Mouse (Mus musculus): ENCODE results near the gene Dlg5.

Dlg5 gene

DNA sequence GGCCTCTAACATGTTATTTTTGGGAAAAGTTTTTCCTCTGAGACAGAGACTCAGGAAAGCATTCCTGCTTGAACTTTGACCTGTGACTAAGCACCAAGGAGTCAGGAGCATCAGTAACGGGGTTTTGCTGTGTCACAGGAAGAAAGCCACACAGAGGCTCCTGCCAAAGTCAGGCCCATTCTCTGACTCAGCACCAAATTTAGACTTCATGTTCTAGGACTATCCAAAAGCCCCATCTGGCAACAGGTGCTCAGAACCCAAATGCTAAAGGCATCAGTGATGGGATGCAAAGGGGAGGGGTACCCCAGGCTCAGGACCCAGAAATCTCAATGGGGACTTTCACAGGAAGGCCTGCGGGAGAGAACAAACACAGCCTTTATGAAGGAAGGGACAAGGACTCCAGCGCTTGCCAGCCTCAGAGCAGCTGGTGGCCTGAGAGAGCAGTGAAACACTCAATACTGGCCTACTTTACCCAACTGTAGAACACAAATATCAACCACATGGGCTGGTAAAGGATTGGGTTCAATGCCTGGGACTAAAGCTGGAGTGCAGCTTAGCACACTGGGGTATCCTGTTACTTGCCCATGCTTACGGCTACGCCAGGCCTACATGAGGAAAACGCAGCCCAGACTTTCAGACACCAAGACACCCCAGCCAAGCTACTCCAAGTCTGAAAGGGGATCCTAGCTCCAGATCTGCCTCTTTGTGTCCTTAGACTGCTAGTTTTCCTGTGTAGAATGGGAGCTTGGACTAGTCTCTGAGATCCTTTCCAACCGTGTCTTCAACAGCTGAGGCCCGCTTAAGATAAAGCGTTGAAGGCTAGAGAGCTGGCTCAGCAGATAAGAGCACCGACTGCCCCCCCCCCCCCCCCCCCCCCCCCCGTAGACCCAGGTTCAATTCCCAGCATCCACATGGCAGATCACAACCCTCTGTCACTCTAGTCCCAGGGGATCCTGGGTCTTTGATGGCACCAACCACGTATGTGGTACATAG is 12.8 kb downstream of the Dlg5 start:
- no peak for DNase-seq (ENCODE audit: low spot score in 2 of 2)

DNA sequence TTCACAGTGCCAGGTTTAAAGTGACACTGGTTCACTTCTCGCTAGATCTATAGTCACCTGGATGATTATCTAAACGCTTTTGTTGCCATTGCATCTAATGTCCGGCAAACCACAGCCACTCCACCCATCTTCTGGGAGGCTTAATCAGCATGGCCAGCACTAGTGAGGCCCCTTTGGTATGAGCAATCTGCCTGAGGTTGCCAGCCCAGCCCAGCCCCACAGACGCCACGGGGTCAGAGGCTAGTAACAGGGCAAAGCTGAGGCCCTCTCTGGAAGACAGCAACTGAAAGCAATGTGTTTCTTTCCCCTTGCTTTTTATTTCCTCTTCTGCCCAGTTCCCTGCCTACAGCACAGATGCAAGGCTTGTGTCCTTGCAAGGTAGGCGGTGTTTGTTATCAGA is 17.2 kb downstream of the Dlg5 start:
- DNase-seq (ENCODE audit: low spot score in 2 of 2) = no peak

DNA sequence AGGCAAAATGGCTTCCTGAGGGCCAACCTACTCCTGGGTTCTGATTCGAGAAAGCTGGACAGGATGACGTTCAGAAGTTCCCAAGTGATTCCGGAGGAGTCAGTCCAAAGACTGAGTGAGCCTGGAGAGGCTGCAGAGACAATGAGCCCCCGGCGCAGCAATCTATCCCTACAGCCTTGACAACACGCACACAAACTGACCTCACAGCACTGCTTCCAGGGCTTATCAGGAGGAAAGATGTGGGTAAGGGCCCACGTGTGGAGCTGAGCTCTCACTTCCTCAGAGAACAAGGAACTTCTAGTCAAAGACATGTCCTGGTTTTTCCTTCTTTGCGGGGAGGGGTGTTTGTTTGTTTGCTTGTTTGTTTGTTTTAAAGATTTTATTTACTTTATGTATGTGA is 18.7 kb downstream of the Dlg5 start:
- DNase-seq (ENCODE audit: low spot score in 2 of 2) = no peak

DNA sequence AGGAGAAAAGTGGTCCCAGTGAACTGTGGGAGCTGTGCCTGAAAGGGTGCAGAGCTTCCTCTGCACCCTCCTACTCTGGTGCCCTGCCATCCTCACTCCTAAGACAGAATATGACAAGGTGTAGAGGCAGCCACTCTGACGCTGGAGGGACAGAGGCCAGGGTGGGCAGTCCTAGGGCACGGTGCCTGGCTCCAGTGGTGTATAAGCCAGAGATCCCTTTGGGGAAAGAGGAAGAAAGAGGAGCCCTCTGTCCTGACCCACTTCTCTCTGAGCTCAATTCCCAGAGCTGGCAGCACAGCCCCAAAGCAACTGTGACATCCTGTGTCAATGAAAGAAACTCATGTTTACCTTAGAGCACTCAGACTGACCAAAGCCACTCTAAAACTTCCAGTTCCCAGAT is 19.4 kb downstream of the Dlg5 start:
- no peak for DNase-seq (ENCODE audit: low spot score in 2 of 2)

DNA sequence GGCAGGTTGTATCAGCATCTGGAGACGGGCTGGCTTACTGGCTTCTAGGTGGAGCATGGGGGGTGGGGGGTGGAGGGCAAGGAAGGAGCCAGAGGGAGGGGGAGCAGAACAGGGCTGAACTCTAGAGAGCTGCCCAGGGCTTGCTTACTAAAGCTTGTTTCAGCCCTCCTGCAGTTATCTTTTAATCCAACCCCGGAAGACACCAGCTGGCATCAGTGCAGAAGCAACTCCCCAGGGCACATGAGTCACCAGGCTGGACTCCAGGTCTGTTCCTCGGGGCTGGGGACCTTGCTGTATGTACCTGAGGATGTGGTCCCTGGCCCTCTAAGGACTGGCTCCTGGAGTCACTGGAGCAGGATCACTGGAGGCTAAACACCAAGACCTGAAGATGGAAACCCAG is 23.0 kb downstream of the Dlg5 start:
- DNase-seq (ENCODE audit: low spot score in 2 of 2) = no peak

DNA sequence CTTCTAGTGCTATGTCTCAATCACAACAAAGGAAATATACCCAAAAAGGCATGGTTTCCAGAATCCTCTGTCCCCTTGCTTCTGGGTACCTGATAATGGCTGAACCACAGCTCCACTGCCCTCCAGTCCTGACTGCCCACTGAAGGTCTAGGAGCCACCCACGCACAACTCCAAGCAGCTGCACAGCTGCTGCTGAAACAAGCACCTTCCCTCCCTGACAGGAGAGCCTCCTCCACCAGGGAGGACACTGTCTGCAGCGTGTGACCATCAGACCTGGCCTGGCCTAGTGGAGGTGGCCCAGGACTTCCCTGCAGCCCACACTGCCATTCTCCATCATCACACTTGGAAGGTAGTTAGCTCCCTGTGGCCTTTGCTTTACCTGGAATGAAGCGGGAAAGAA is 23.4 kb downstream of the Dlg5 start:
- DNase-seq (ENCODE audit: low spot score in 2 of 2) = no peak

DNA sequence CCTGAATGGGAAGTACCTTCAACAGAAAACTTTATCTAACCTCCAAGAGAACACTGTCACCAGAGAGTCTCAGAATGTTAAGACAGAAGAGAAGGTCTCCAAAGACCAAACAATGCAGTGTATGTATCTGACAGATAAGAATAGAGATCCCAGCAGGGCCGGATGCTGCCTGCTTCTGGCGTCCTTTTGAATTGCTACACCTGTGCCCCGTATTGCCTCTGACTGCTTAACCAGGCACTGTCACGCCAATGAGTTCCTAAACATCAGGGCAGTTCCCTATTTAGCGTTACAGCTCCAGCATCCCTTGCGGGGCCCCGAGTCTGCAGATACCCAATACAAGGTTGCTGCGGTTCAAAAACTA is 28.4 kb downstream of the Dlg5 start:
- DNase-seq (ENCODE audit: low spot score in 2 of 2) = no peak

DNA sequence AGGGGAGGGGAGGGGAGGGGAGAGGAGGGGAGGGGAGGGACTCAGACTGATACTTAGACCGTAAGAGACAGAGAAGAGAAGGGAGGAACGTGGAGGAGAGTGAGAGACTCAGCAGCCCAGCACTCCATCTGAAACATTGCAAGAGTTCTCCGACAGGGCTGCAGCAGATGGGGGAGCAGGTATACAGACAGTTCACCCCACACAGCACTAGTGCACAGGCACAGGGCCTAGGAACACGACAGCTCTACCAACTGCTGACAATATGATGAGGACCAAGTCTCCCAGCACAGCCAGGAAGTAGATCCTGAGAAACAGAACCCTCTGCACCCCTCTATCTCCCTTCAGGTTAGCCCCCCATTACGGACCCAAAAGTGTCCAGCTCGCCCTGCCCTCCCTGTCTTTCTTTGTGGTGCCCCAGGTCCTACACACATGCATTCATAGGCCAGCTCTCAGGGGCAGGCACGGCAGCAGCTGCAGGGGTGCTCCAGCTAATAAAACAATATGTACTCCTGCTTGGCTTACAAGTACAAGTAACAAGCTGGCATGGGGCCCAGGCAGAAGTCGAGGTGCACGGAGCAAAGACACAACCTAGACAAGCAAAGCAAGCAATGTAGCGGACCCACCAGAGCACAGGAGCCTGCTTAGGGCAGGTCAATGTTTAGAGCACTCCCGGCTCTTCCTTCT is 28.9 kb downstream of the Dlg5 start:
- no peak for DNase-seq (ENCODE audit: low spot score in 2 of 2)

DNA sequence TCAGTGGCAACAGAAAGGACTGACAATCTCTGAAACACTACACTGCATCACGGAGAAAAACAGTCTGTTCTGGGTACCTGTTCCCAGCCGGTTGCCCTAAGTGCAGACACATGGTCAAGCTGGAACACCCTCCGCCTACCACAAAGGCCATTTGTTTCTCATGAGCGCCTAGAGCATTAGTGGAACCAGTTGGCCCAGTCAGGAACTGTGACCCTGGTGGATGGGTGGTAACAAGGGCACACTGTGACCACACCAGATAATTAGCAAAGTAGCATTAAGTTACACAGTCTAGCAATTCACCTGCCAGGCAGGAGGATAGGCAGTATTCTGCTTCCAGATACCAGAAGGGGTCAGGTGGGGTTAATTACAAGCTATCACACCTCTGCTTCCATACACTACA is 29.7 kb downstream of the Dlg5 start:
- DNase-seq (ENCODE audit: low spot score in 2 of 2) = no peak

DNA sequence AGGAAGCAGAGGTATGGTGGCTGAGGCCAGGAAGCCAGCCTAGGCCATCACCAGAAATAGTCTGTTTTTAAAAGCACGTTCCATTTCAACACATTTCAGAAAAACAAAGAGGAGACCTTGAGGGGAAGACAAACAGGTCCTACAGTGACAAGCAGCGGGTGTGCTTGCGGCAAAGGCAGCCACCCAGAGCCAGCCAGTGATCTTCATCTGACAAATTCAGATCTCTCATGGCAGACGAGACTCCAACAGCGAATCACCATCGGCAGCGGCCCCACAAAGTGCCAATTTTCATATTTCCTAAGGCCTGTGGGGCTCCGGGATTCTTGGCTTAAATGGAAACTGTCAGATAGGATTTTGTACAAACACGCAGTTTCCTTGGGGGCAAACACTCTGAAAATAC is 31.3 kb downstream of the Dlg5 start:
- no peak for DNase-seq (ENCODE audit: low spot score in 2 of 2)

DNA sequence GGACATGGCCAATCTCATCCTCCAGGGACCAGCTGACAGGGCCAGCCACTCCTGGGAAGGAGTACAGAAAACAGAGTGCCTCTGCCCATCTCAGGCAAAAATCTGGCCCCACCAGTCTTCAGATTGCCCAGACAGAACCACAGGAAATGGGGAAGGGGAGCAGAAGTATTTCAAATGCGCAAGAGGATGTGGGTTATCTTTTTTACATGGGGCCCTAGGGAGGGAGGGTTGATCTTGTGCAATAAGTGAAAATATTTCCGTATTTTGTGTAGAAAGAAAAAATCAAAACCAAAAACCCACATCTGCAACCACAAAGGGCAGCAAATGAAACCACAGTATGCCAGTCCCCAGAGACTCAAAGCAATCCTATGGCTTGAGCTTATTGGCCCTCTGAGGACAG is 32.4 kb downstream of the Dlg5 start:
- no peak for DNase-seq (ENCODE audit: low spot score in 2 of 2)

DNA sequence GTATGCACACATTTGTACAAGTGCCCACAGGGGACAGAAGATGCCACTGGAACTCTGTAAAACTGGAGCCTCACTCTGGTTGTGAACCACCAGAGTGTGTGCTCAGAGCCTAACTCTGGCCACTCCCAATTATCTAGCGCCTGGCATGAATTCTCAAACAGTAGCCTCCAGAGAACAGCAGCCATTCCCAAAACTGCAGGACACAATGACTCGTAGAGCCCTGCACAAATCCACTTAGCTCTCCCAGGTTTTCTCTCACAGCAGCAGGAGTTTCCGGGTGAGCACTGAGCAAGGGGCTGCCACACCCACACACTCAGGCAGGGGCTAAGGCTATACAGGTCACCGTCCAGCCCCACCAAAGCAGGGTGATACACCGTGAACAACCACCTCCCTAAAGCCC is 32.9 kb downstream of the Dlg5 start:
- DNase-seq (ENCODE audit: low spot score in 2 of 2) = no peak

DNA sequence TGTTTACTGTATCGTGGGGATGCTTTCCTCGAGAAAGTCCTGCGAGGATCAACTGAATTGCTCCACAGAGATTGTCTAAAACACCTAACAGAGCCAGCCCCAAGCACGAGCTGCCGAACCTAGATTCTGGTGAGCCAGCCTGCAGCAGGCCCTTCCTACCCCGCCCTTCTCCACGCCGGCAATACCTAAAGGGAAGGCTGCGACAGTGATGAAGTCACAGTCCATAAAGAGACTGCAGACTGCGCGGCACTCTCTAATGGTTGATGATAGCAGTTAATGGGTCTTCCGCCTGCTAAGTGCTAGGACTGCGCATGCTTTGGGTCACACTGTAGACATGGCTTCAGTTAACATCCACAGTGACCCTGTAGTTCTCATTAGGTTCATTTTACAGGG is 38.4 kb downstream of the Dlg5 start:
- no peak for DNase-seq (ENCODE audit: low spot score in 2 of 2)

DNA sequence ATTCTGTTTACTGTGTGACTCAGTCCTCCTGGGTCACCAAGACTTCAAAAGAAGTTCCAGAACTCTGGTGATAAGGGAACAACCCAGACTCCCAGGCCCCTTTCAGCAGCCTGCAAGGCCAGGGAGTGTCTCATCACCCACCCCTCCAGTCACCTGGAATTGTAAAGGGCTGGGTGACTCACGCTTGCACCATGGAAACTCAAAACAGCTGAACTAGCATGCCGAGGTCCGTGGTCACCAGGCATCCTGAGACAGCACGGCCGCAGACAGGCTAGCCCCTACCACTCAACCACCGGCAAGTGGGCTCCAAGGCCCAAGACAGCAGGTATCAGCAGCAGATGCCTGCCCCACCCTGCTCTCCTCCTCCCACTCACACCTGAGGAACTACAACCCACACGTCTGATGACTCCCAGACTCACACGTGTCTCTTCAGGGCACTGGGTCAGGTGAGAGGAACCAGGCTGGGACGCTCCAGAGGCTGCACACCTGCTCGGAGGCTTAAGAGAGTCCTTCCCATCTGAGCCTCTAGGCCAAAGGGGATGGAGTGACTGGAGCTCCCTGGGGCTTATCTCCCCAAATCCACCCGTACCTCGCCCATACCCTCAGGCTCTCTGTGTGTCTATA is 38.9 kb downstream of the Dlg5 start:
- DNase-seq (ENCODE audit: low spot score in 2 of 2) = no peak

DNA sequence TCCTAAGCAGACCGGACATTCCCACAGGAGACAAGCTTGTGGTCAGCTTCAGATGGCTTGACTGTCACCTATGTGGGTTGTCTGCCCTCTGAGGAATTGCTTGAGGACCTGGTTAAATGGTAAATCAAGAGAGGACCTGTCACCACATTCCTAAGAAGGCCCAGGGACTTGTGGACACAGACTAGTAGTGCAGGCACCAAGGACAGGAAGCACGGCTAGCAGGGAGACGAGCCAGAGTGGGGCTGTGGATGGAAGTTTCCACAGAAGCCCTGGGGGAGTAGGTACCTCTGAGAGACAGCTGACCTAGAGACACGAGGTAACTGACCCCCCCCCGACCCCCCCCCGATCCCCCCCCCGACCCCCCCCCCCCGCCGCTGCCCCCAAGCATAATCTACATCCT is 39.4 kb downstream of the Dlg5 start:
- no peak for DNase-seq (ENCODE audit: low spot score in 2 of 2)

DNA sequence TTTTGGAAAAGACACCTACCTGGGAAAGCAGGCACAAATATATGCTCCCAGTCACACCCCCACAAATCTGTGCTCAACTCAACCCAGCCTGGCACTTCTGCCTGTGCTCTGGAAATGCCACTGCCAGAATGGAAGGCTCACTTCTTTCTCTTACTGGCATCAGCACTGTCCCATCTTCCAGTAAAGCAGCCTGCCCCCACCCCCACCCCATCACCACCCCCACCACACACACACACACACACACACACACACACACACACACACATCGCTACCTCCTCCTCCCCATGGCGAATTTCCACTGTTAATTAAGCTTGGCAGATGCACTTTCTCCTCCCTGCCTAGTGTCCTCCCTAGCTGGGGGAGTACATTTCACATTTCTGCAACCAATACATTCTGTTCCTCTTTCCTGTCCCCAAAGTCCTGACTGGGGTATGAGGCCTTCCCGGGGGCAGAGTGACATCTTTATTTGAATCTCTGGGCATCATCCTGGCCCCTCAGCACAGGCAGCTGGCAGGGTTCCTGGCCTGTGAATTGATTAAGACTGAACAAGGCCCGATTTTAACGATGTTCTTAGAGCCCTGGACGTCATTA is 40.3 kb downstream of the Dlg5 start:
- no peak for DNase-seq (ENCODE audit: low spot score in 2 of 2)

DNA sequence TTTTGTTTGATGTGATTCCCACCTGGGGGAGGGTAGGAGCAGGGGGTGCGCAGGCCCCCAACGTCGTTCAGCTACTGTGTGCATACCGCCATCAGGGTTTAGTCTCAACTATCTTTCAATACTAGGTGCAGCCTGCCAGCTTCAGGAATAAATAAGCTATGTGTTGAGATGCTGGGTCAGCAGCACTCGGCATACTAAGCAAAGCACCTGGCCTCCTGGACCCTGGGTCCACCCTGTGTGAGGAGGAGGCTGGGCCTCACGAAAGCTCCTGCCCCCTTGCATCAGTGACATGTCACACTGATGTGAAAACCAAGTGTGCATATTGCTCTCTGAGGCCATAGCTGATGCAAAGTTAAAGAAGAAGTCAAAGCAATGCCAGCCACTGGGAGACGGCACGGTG is 42.5 kb downstream of the Dlg5 start:
- DNase-seq (ENCODE audit: low spot score in 2 of 2) = no peak

DNA sequence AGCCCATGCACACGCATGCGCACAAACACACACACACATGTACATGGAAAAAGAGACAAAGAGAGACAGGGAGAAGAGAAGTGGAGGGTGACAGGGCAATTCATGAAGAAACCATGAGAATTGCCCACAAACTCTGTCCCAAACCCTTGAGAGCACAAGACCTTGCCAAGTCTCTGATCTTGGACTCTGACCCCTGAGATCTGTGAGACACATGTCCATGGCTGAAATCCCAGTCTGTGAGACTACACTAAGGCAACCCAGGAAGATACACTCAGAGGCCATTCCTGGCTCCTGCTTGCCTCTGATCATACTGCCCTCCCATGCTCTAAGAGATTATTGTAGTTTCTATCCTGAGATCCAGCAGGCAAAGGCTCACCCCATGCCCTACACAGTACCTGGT is 44.9 kb downstream of the Dlg5 start:
- DNase-seq (ENCODE audit: low spot score in 2 of 2) = no peak

DNA sequence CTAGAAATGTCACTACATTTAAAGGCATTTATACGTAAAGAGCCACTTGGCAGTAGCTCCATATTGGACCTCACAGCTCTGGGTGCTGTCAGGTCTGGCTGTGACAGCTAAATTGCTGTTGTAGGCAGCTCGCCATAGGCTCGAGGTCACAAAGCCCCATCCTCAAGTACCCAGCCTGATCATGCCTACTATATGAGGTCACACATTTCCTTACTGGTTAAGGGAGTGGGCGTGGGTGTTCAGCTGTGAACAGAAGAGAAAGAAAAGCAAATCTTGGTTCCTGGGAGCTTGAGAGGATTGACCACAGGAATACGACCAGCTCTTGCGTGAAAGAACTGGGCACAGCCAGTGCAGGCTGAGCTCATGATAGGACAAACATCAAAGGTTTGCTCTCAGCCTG is 46.0 kb downstream of the Dlg5 start:
- DNase-seq (ENCODE audit: low spot score in 2 of 2) = no peak

DNA sequence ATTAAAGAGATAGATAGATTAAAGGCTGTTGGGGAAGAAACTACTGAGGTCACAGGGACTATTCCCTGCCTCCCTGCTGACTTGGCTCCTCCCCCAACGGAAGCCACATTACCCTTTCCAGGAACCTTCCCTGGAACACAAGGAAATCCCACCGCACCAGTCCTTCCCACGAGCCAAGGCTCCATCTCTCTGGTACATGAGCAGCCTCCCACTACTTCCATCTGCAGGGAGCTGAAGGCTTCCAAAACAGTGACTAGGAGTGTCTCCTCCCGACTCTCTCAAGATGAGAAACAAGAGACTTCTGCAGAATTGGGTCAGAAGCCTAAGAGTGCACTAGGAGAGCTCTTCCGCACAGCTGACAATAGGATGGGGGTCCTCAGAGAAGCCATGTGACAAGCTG is 47.9 kb downstream of the Dlg5 start:
- DNase-seq (ENCODE audit: low spot score in 2 of 2) = no peak

DNA sequence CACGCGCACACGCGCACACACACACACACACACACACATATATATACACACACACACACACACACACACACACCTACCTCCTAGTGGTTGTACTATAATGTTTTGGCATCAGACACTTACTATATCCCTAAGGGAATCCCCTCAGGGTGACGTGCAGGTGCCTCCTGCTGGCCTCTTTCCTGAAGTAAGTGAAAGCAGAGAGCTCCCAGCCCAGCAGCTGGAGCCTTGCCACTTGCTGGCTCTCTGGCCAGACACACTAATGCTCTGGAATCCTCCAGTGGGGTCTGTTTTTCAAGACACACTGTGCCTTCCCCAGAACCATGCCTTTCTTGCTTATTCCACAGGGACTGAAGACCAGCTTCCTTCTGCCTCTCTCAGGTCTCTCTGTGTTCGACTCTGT is 48.8 kb downstream of the Dlg5 start:
- DNase-seq (ENCODE audit: low spot score in 2 of 2) = no peak

DNA sequence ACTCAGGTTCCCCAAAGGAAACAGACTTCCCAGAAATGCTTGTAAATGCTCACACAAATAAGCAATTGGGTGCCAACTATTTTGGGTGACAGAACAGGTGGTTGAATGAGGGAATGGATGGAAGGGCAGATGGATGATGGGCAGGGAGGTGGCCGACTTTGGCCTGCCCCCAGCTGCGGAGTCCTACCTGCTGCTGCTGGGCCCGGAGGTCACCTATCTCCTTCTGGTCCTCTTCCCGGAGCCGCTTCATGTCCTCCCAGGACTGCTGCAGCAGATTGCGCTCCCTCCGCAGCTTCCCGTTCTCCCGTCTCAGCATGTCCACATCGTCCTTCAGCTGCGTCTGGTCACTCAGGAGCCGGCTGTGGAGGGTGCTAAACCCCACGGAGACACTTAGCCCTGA is 55.6 kb downstream of the Dlg5 start:
- DNase-seq (ENCODE audit: low spot score in 2 of 2) = no peak

DNA sequence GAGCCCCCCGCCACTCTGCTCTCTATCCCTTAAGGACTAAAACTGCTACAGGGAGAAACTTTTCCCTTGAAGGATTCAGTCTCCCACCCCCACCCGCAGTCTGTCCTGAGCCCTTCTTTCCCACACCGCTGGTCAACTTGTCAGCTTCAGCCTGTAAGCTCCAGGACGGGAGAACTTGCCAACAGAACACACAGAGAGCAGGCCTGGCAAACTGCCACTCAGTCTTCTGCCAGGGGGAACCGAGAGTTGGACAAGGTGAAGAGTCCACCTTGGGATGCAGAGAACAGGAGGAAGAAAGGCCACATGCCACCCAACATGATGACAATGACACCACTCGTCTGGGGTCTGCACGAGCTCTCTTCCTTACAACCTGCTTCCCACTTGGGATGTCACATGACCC is 56.1 kb downstream of the Dlg5 start:
- no peak for DNase-seq (ENCODE audit: low spot score in 2 of 2)

Data from spleen, postnatal 4 days (tissue).